1 mouse cellular context compared by ENCODE assay signal in genomic region chr2:150859709-150860470, GRCm38 (mm10).
A peak's percentile ranks its signal among the peaks of the same experiment; 100 is the strongest.
TF ChIP-seq lines count a peak whose summit lies in the region.

No protein-coding gene starts in this region.

TF ChIP-seq in CH12.LX, 34 proteins besides CTCF, POLR2A, EP300 and RAD21 (continued from another document):
- peak; percentile 20; the same call in 1 of the 2 replicates for TF ChIP-seq BHLHE40 (IDR thresholded peaks at IDR 0.05; ENCODE audit: low read depth, low read length)
TF ChIP-seq in CH12.LX: peak in this region for 16.
